Mouse (Mus musculus) olfactory bulb, adult 2 months (tissue): ENCODE data around the gene Cmtm7.

ENCODE experiments used
- CTCF ChIP-seq: fragments of 200-500 bp; IDR thresholded peaks from 2 replicates; pipeline ENCODE4 v1.5.1; 2012; ENCODE audit warnings: low read depth, mild to moderate bottlenecking, low read length, moderate library complexity; ENCODE audit not compliant: insufficient read depth
- POLR2A ChIP-seq: fragments of 200-500 bp; IDR thresholded peaks from 2 replicates; pipeline ENCODE4 v1.6.1; 2012; ENCODE audit warnings: mild to moderate bottlenecking, low read depth, low read length, moderate library complexity; ENCODE audit not compliant: insufficient read depth

DNA sequence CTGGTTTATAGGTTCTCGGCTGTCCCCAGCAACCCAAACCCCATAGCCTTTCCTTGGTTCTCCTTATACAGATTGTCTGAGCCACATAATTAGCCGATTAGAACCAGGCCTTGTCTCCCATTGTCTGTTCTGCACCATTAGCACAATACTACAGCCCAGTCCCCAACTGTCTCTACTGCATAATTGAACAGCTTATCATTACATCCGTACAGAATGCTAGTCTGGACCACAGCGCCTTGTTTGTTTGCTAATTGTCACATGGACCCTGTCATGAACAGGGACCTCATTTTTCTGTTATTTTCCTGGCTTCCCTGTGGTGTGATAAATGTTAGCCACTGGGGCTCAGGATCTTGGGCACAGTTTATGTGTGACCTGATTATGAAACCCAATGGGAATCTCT lies 21.8 kb downstream of the Cmtm7 start:
- no peak for TF ChIP-seq CTCF
- no peak for TF ChIP-seq POLR2A
